Mouse (Mus musculus) intestine, embryonic 14.5 days (tissue): ENCODE results near the gene Tmem37. TPM values are rescaled to one million over a fixed set of nuclear protein-coding genes. Genes with fewer than 3 reads are reported as not detected.
"Not testable (repeated sequence)": the region's sequence is repeated elsewhere in the genome, so short reads cannot be mapped to it uniquely, and the experiment has no call there.

Experiments used
- ATAC-seq: fragments of 200-750 bp; cut with Nextera tagmentation; replicated peaks from 2 replicates; pipeline ENCODE4 v1.8.0; 2017; ENCODE audit warnings: low read depth, moderate number of reproducible peaks, moderate TSS enrichment, moderate library complexity; ENCODE audit not compliant: low FRiP score, low TSS enrichment
- DNase-seq: peaks from one replicate; pipeline ENCODE4 v3.0.0-alpha.2; 2018; ENCODE audit warnings: low spot score
- H3K27ac ChIP-seq: fragments of 300-500 bp; sonication (generic); 2 replicates; pipeline ENCODE4 v1.5.1; 2014; ENCODE audit warnings: low read depth, mild to moderate bottlenecking, control low read depth
- H3K27me3 ChIP-seq: fragments of 300-500 bp; sonication (generic); replicated peaks from 2 replicates; pipeline ENCODE4 v1.6.1; 2014; ENCODE audit warnings: low read length, control low read depth; ENCODE audit not compliant: control insufficient read depth, insufficient read depth
- H3K36me3 ChIP-seq: fragments of 300-500 bp; sonication (generic); 2 replicates; pipeline ENCODE4 v1.6.1; 2014; ENCODE audit warnings: low read length, control low read depth; ENCODE audit not compliant: control insufficient read depth, insufficient read depth
- H3K4me1 ChIP-seq: fragments of 300-500 bp; sonication (generic); replicated peaks from 2 replicates; pipeline ENCODE4 v1.6.1; 2014; ENCODE audit warnings: low read length, control low read depth, mixed read lengths; ENCODE audit not compliant: control insufficient read depth, insufficient read depth
- H3K4me2 ChIP-seq: fragments of 300-500 bp; sonication (generic); 2 replicates; pipeline ENCODE4 v1.6.1; 2014; ENCODE audit warnings: low read length
- H3K4me3 ChIP-seq: fragments of 300-500 bp; sonication (generic); 2 replicates; pipeline ENCODE4 v1.5.1; 2014; ENCODE audit warnings: low read depth, low read length, control low read depth, mixed read lengths
- H3K9ac ChIP-seq: fragments of 300-500 bp; sonication (generic); 2 replicates; pipeline ENCODE4 v1.6.1; 2014; ENCODE audit warnings: mild to moderate bottlenecking, low read length
- H3K9me3 ChIP-seq: fragments of 300-500 bp; sonication (generic); 2 replicates; pipeline ENCODE4 v1.6.1; 2016; ENCODE audit warnings: low read length, control low read depth; ENCODE audit not compliant: control insufficient read depth
- WGBS: fragments of 180-500 bp; shearing (Covaris S2); extraction: QIAGEN DNeasy Blood & Tissue Kit; methylation state at CpG from one replicate; pipeline ENCODE4 v1.1.7; 2014; 5-methylcytosine and 5-hydroxymethylcytosine counted together
- polyA plus RNA-seq: library from polyadenylated mRNA; unstranded; fragments of >200 nt; fragmentation: Nextera tagmentation; extraction: Ambion mirVana; gene quantifications from 2 replicates; pipeline ENCODE4 v1.2.1, GENCODE M21; 2014

Gene Tmem37
- polyA plus RNA-seq, 1 experiment from 2014 or later: 17.6 TPM

GRCm38 (mm10) chr1:120099483-120099882 is 25.6 kb upstream of the Tmem37 start:
- Histone ChIP-seq H3K4me2 (no peak overlapping the region), H3K36me3 (no peaks in the 10 kb centered on the region), H3K27me3 (no peaks in the 10 kb centered on the region), H3K4me1 (no peaks in the 10 kb centered on the region), H3K9me3 (no peaks in the 10 kb centered on the region), H3K4me3 (no peak overlapping the region), H3K27ac (no peak overlapping the region), H3K9ac (no peak overlapping the region)
- 63% methylated on average over 6 of the region's 6 CpGs for WGBS
- ATAC-seq (no peak), DNase-seq (no peak)

- 15% methylated on average over 7 of the region's 7 CpGs for WGBS
- H3K4me2 ChIP-seq: no peak overlapping the region
- H3K4me1 ChIP-seq: no peaks in the 10 kb centered on the region
- no peaks in the 10 kb centered on the region for H3K27me3 ChIP-seq
- no peaks in the 10 kb centered on the region for H3K36me3 ChIP-seq
- H3K4me3 ChIP-seq: no peak overlapping the region
- no peak overlapping the region for H3K27ac ChIP-seq
- DNase-seq (peak; percentile 82), ATAC-seq (no peak)
- no peaks in the 10 kb centered on the region for H3K9me3 ChIP-seq
- H3K9ac ChIP-seq: no peak overlapping the region
Observed at GRCm38 (mm10) chr1:120098327-120098726, 24.5 kb upstream of the Tmem37 start.

DNA sequence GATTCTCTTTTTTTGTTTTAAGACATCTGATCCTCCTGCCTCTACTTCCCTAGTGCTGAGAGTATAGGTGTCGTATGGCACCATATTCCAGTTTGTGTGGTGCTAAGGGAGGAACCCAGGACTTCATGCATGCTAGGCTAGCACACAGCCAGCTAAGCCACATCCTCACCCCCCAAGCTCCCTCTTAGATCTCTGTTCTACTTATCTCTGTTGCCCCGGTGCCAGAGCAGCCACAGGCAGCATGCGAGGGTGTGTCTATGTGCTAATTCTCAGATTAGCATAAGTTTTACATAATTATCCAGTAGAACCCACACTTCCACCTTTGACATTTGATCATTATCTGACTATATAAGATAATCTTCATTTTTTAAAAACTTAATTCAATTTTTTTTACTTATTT is 21.0 kb upstream of the Tmem37 start:
- WGBS: 75% methylated on average over 3 of the region's 3 CpGs
- H3K9me3 ChIP-seq: 0 out of 2 replicates have a peak, but pooled peaks cover 4% of the 10 kb centered on the region
- no peaks in the 10 kb centered on the region for H3K4me1 ChIP-seq
- H3K4me3 ChIP-seq: no peak overlapping the region
- H3K36me3 ChIP-seq: no peaks in the 10 kb centered on the region
- ATAC-seq: no peak
- H3K27me3 ChIP-seq: no peaks in the 10 kb centered on the region
- H3K4me2 ChIP-seq: no peak overlapping the region
- DNase-seq: no peak
- no peak overlapping the region for H3K9ac ChIP-seq
- H3K27ac ChIP-seq: no peak overlapping the region

- H3K4me2 ChIP-seq, H3K9ac ChIP-seq, H3K4me1 ChIP-seq, H3K27me3 ChIP-seq, H3K27ac ChIP-seq, H3K9me3 ChIP-seq, H3K36me3 ChIP-seq, H3K4me3 ChIP-seq: not testable (repeated sequence)
- WGBS: 57% methylated on average over 11 of the region's 14 CpGs
- 0 out of 2 replicates have a peak, but pooled peaks have one; percentile 25 for ATAC-seq
- peak; percentile 88 for DNase-seq
Observed at GRCm38 (mm10) chr1:120093482-120094134, 19.7 kb upstream of the Tmem37 start.

DNA sequence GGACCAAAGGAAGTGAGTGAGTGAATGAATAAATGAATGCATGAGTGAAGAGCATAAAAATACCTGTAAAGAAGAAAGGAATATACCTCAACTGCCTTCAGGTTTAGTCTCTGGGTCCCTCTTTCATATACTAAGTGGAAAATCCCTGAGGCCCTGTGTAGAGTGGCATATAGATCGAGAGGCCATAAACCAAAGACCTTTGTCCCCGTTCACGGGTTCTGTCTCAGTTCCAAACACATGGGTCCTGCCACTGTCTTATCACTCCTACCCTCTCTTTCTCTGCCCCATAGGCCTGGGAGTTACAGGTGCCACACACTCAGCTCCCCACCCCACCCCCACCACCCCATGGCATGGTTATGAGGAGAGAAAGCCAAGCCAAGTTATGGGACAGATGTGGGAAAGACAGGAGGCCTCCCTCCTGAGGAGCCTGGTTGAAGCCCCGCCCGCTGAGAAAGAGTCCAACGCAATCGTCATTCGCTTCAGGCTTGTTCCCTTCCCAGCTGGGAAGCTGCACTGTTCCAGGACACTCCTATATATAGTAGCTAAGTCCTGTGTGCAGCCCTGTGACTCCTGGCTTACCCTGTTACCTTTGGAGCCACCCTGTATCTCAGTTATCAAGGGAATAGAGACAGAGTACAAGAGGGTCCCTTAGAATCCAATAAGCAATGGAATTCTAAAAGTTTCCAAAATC is 17.2 kb upstream of the Tmem37 start:
- Histone ChIP-seq H3K27ac (no peak overlapping the region), H3K4me2 (no peak overlapping the region), H3K9me3 (0 out of 2 replicates have a peak, but pooled peaks cover 4% of the 10 kb centered on the region), H3K36me3 (no peaks in the 10 kb centered on the region), H3K4me3 (no peak overlapping the region), H3K27me3 (no peaks in the 10 kb centered on the region), H3K4me1 (no peaks in the 10 kb centered on the region), H3K9ac (no peak overlapping the region)
- DNase-seq (peak; percentile 58), ATAC-seq (peak; percentile 70)
- WGBS: 74% methylated on average over 8 of the region's 8 CpGs

DNA sequence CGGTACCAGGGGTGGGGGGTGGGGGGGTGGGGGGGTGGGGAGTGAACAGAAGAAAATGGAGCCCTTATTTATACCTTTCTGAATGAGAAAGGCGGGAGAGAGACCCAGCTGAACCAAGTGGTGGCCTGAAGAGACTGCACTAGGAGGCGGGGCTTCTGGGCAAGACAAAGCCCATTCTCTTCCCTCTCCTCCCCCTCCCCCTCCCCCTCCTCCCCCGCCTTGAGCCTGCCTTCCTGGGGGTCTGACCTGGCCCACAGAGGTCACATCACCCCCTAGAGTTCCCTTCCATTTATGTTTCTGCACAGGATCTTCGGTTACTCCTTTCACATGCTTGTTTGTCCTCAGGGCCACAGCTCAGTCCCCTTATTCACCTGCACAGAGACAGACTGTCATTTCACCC is 15.3 kb upstream of the Tmem37 start:
- Histone ChIP-seq H3K4me3 (no peak overlapping the region), H3K27ac (no peak overlapping the region), H3K9ac (no peak overlapping the region), H3K9me3 (0 out of 2 replicates have a peak, but pooled peaks cover 4% of the 10 kb centered on the region), H3K36me3 (no peaks in the 10 kb centered on the region), H3K4me1 (no peaks in the 10 kb centered on the region), H3K27me3 (no peaks in the 10 kb centered on the region), H3K4me2 (no peak overlapping the region)
- no peak for DNase-seq
- no peak for ATAC-seq
- 43% methylated on average over 4 of the region's 5 CpGs for WGBS

- no peaks in the 10 kb centered on the region for H3K27me3 ChIP-seq
- DNase-seq: no peak
- peaks cover 14% of the 10 kb centered on the region; the same call in 1 of the 2 replicates for H3K4me1 ChIP-seq
- no peak overlapping the region for H3K4me3 ChIP-seq
- ATAC-seq: no peak
- no peak overlapping the region for H3K9ac ChIP-seq
- no peaks in the 10 kb centered on the region for H3K9me3 ChIP-seq
- H3K4me2 ChIP-seq: no peak overlapping the region
- H3K36me3 ChIP-seq: no peaks in the 10 kb centered on the region
- no peak overlapping the region for H3K27ac ChIP-seq
- WGBS: 66% methylated on average over 13 of the region's 13 CpGs
Observed at GRCm38 (mm10) chr1:120086644-120087043, 12.8 kb upstream of the Tmem37 start.

GRCm38 (mm10) chr1:120085696-120086095 is 11.8 kb upstream of the Tmem37 start:
- H3K4me2 ChIP-seq: no peak overlapping the region
- 72% methylated on average over 3 of the region's 3 CpGs for WGBS
- H3K36me3 ChIP-seq: no peaks in the 10 kb centered on the region
- peaks cover 14% of the 10 kb centered on the region; the same call in 1 of the 2 replicates for H3K4me1 ChIP-seq
- no peaks in the 10 kb centered on the region for H3K9me3 ChIP-seq
- no peaks in the 10 kb centered on the region for H3K27me3 ChIP-seq
- H3K27ac ChIP-seq: no peak overlapping the region
- DNase-seq (no peak), ATAC-seq (no peak)
- no peak overlapping the region for H3K9ac ChIP-seq
- H3K4me3 ChIP-seq: no peak overlapping the region
